Mouse (Mus musculus) E14TG2a.4 (cell line): Measurements from ENCODE around the gene Afg1l.

ENCODE experiments used
- CTCF ChIP-seq: conservative IDR thresholded peaks from 2 replicates; pipeline ENCODE4 v1.5.1; 2014; ENCODE audit warnings: low read length
- POU5F1 ChIP-seq: IDR thresholded peaks from 2 replicates; pipeline ENCODE4 v1.6.1; 2014; ENCODE audit warnings: low read length, borderline replicate concordance

GRCm38 (mm10) chr10:42474946-42475514 lies 3.3 kb downstream of the Afg1l start:
- TF ChIP-seq CTCF, result no peak
- TF ChIP-seq POU5F1, result no peak
